Mouse (Mus musculus) embryonic facial prominence, embryonic 14.5 days (tissue): ENCODE measurements around the gene Macrod2. TPM values are rescaled to one million over a fixed set of nuclear protein-coding genes. Genes with fewer than 3 reads are reported as not detected.
A peak's percentile ranks its signal among the peaks of the same experiment; 100 is the strongest.

ENCODE experiments used
- ATAC-seq: fragments of 200-750 bp; cut with Nextera tagmentation; 2 replicates; pipeline ENCODE4 v1.8.0; 2017; ENCODE audit warnings: low read depth, moderate number of reproducible peaks, moderate TSS enrichment
- DNase-seq: peaks from one replicate; pipeline ENCODE4 v3.0.0-alpha.2; 2015; ENCODE audit warnings: low spot score
- H3K27ac ChIP-seq: fragments of 300-500 bp; sonication (generic); replicated peaks from 2 replicates; pipeline ENCODE4 v1.5.1; 2014; ENCODE audit warnings: low read depth, mild to moderate bottlenecking, low read length, moderate library complexity
- H3K27me3 ChIP-seq: fragments of 300-500 bp; sonication (generic); replicated peaks from 2 replicates; pipeline ENCODE4 v1.6.1; 2014; ENCODE audit warnings: low read length; ENCODE audit not compliant: control insufficient read depth, insufficient read depth
- H3K36me3 ChIP-seq: fragments of 300-500 bp; sonication (generic); 2 replicates; pipeline ENCODE4 v1.6.1; 2014; ENCODE audit warnings: low read length, mixed read lengths; ENCODE audit not compliant: control insufficient read depth, insufficient read depth
- H3K4me1 ChIP-seq: fragments of 300-500 bp; sonication (generic); 2 replicates; pipeline ENCODE4 v1.6.1; 2014; ENCODE audit warnings: antibody characterized with exemption, low read length; ENCODE audit not compliant: control insufficient read depth, insufficient read depth
- H3K4me2 ChIP-seq: fragments of 300-500 bp; sonication (generic); 2 replicates; pipeline ENCODE4 v1.6.1; 2014; ENCODE audit warnings: low read depth, mild to moderate bottlenecking, low read length, moderate library complexity, mixed read lengths
- H3K4me3 ChIP-seq: fragments of 300-500 bp; sonication (generic); 2 replicates; pipeline ENCODE4 v1.5.1; 2014; ENCODE audit warnings: low read depth, mild to moderate bottlenecking, low read length
- H3K9ac ChIP-seq: fragments of 300-500 bp; sonication (generic); 2 replicates; pipeline ENCODE4 v1.6.1; 2014; ENCODE audit warnings: low read depth, mild to moderate bottlenecking, low read length, moderate library complexity, mixed read lengths
- H3K9me3 ChIP-seq: fragments of 300-500 bp; sonication (generic); 2 replicates; pipeline ENCODE4 v1.6.1; 2016; ENCODE audit warnings: low read length; ENCODE audit not compliant: control insufficient read depth
- WGBS: fragments of 180-500 bp; shearing (Covaris S2); extraction: QIAGEN DNeasy Blood & Tissue Kit; methylation state at CpG from one replicate; pipeline ENCODE4 v1.1.7; 2014; 5-methylcytosine and 5-hydroxymethylcytosine counted together
- polyA plus RNA-seq: library from polyadenylated mRNA; unstranded; fragments of >200 nt; fragmentation: Nextera tagmentation; extraction: Ambion mirVana; gene quantifications from 2 replicates; pipeline ENCODE4 v1.2.1, GENCODE M21; 2014

Gene Macrod2
- polyA plus RNA-seq, 1 experiment from 2014 or later: 29.2 TPM

- WGBS: 64% methylated on average over 7 of the region's 7 CpGs
- H3K27ac ChIP-seq: no peak overlapping the region
- no peak overlapping the region for H3K4me2 ChIP-seq
- H3K36me3 ChIP-seq: no peaks in the 10 kb centered on the region
- no peak for DNase-seq
- 0 out of 2 replicates have a peak, but pooled peaks have one; percentile 18 for ATAC-seq
- no peaks in the 10 kb centered on the region for H3K9me3 ChIP-seq
- no peak overlapping the region for H3K9ac ChIP-seq
- H3K27me3 ChIP-seq: no peaks in the 10 kb centered on the region
- no peaks in the 10 kb centered on the region for H3K4me1 ChIP-seq
- no peak overlapping the region for H3K4me3 ChIP-seq
Observed at GRCm38 (mm10) chr2:140898408-140898985, 503.4 kb downstream of the Macrod2 start.

GRCm38 (mm10) chr2:140905331-140905730, 510.2 kb downstream of the Macrod2 start:
- ATAC-seq (no peak), DNase-seq (no peak)
- Histone ChIP-seq H3K27ac (no peak overlapping the region), H3K4me2 (no peak overlapping the region), H3K27me3 (no peaks in the 10 kb centered on the region), H3K9ac (no peak overlapping the region), H3K4me3 (no peak overlapping the region), H3K9me3 (no peaks in the 10 kb centered on the region), H3K36me3 (no peaks in the 10 kb centered on the region), H3K4me1 (no peaks in the 10 kb centered on the region)
- 86% methylated on average over 4 of the region's 4 CpGs for WGBS

GRCm38 (mm10) chr2:140906123-140906522, 511.0 kb downstream of the Macrod2 start:
- WGBS: 46% methylated on average over 3 of the region's 3 CpGs
- H3K9me3 ChIP-seq: no peaks in the 10 kb centered on the region
- no peak overlapping the region for H3K9ac ChIP-seq
- ATAC-seq (no peak), DNase-seq (no peak)
- no peak overlapping the region for H3K4me3 ChIP-seq
- no peaks in the 10 kb centered on the region for H3K27me3 ChIP-seq
- H3K27ac ChIP-seq: no peak overlapping the region
- H3K36me3 ChIP-seq: no peaks in the 10 kb centered on the region
- no peaks in the 10 kb centered on the region for H3K4me1 ChIP-seq
- no peak overlapping the region for H3K4me2 ChIP-seq

GRCm38 (mm10) chr2:140911463-140911862, 516.4 kb downstream of the Macrod2 start:
- Histone ChIP-seq H3K36me3 (no peaks in the 10 kb centered on the region), H3K4me2 (no peak overlapping the region), H3K27ac (no peak overlapping the region), H3K4me1 (no peaks in the 10 kb centered on the region; the same call in 1 of the 2 replicates), H3K9ac (no peak overlapping the region), H3K4me3 (no peak overlapping the region), H3K9me3 (no peaks in the 10 kb centered on the region), H3K27me3 (no peaks in the 10 kb centered on the region)
- ATAC-seq (no peak), DNase-seq (no peak)
- 59% methylated on average over 6 of the region's 6 CpGs for WGBS

GRCm38 (mm10) chr2:140912179-140912578, 517.1 kb downstream of the Macrod2 start:
- no peaks in the 10 kb centered on the region for H3K27me3 ChIP-seq
- DNase-seq (no peak), ATAC-seq (no peak)
- no peak overlapping the region for H3K27ac ChIP-seq
- no peaks in the 10 kb centered on the region; the same call in 1 of the 2 replicates for H3K4me1 ChIP-seq
- H3K4me2 ChIP-seq: no peak overlapping the region
- no peaks in the 10 kb centered on the region for H3K9me3 ChIP-seq
- 25% methylated on average over 1 of the region's 1 CpGs for WGBS
- no peak overlapping the region for H3K9ac ChIP-seq
- no peak overlapping the region for H3K4me3 ChIP-seq
- no peaks in the 10 kb centered on the region for H3K36me3 ChIP-seq

GRCm38 (mm10) chr2:140912931-140913330, 517.8 kb downstream of the Macrod2 start:
- Histone ChIP-seq H3K4me1 (no peaks in the 10 kb centered on the region; the same call in 1 of the 2 replicates), H3K27ac (no peak overlapping the region), H3K4me2 (no peak overlapping the region), H3K9me3 (no peaks in the 10 kb centered on the region), H3K4me3 (no peak overlapping the region), H3K27me3 (no peaks in the 10 kb centered on the region), H3K9ac (no peak overlapping the region), H3K36me3 (no peaks in the 10 kb centered on the region)
- WGBS: 23% methylated on average over 2 of the region's 2 CpGs
- no peak for ATAC-seq
- DNase-seq: peak; percentile 51

- H3K4me1 ChIP-seq: no peaks in the 10 kb centered on the region; the same call in 1 of the 2 replicates
- no peak overlapping the region for H3K4me3 ChIP-seq
- 65% methylated on average over 7 of the region's 7 CpGs for WGBS
- no peaks in the 10 kb centered on the region for H3K27me3 ChIP-seq
- H3K9ac ChIP-seq: no peak overlapping the region
- no peak overlapping the region for H3K4me2 ChIP-seq
- DNase-seq (no peak), ATAC-seq (no peak)
- H3K9me3 ChIP-seq: no peaks in the 10 kb centered on the region
- no peaks in the 10 kb centered on the region for H3K36me3 ChIP-seq
- no peak overlapping the region for H3K27ac ChIP-seq
Observed at GRCm38 (mm10) chr2:140913679-140914412, 518.7 kb downstream of the Macrod2 start.

- Histone ChIP-seq H3K27ac (no peak overlapping the region), H3K9me3 (no peaks in the 10 kb centered on the region), H3K4me3 (no peak overlapping the region), H3K27me3 (no peaks in the 10 kb centered on the region), H3K4me1 (no peaks in the 10 kb centered on the region), H3K9ac (no peak overlapping the region), H3K4me2 (no peak overlapping the region), H3K36me3 (no peaks in the 10 kb centered on the region)
- DNase-seq: no peak
- no peak for ATAC-seq
Observed at GRCm38 (mm10) chr2:140926922-140927321, 531.8 kb downstream of the Macrod2 start.

- no peaks in the 10 kb centered on the region for H3K9me3 ChIP-seq
- 9% methylated on average over 1 of the region's 1 CpGs for WGBS
- 0 out of 2 replicates have a peak, but pooled peaks have one; percentile 65 for ATAC-seq
Observed at GRCm38 (mm10) chr2:140934483-140934882, 539.4 kb downstream of the Macrod2 start.

More at GRCm38 (mm10) chr2:140934483-140934882, 539.4 kb downstream of the Macrod2 start:
- H3K4me1 ChIP-seq: no peaks in the 10 kb centered on the region
- H3K27ac ChIP-seq: no peak overlapping the region; the same call in 1 of the 2 replicates
- H3K4me2 ChIP-seq: no peak overlapping the region
- no peaks in the 10 kb centered on the region for H3K27me3 ChIP-seq
- no peak overlapping the region for H3K4me3 ChIP-seq
- no peaks in the 10 kb centered on the region for H3K36me3 ChIP-seq
- H3K9ac ChIP-seq: no peak overlapping the region
- peak; percentile 88 for DNase-seq
